Mouse (Mus musculus): ENCODE results near the gene Htr1f. TPM values are rescaled to one million over a fixed set of nuclear protein-coding genes. Genes with fewer than 3 reads are reported as not detected.

The Htr1f gene
- polyA plus RNA-seq, 1 experiment, result 0.36 TPM

DNA sequence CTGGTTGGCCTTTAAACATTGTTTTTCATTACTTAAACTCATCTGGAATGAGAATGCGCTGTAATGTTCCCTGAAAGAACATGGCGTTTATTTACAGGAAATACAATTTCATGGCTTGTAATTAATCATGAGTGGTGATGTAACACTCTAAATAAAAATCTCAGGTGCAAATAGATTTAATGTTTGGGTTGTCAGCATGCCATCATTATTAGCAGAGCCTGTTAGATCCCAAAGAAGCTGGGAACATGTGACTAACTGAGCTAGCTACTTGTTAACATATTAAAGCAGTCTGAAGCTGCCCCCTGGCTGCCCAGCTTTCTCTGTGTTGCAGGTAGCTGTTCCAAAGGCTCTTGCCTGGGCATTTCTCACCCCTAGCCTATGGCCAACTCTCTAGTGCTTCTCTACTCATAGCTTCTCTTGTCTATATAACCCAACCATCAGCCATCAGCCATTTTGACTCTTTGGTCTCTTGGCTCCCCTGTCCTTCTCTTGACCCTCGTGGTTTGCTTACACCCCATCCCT is 227.0 kb downstream of the Htr1f start:
- TF ChIP-seq POLR2A (IDR thresholded peaks at IDR 0.05; ENCODE audit: borderline replicate concordance, insufficient read depth, low read length), result no peak
- no peak for TF ChIP-seq CTCF (IDR thresholded peaks at IDR 0.05; ENCODE audit: borderline replicate concordance, insufficient read depth, low read depth, low read length)
- 96% methylated on average over 3 of the region's 3 CpGs for WGBS
- no peaks in the 10 kb centered on the region for H3K27me3 ChIP-seq (ENCODE audit: control insufficient read depth, insufficient read depth, low read length)
- H3K27ac ChIP-seq (ENCODE audit: insufficient read depth, low read length), result no peak overlapping the region
- no peak for DNase-seq
- H3K4me1 ChIP-seq (ENCODE audit: control insufficient read depth, insufficient read depth, low read length), result no peaks in the 10 kb centered on the region
- no peak overlapping the region for H3K4me3 ChIP-seq (replicated peaks; ENCODE audit: insufficient read depth, low read depth, low read length)

- no peak overlapping the region for H3K27ac ChIP-seq (ENCODE audit: insufficient read depth, low read length)
- 89% methylated on average over 3 of the region's 3 CpGs for WGBS
- no peaks in the 10 kb centered on the region for H3K4me1 ChIP-seq (ENCODE audit: control insufficient read depth, insufficient read depth, low read length)
- no peaks in the 10 kb centered on the region for H3K27me3 ChIP-seq (ENCODE audit: control insufficient read depth, insufficient read depth, low read length)
- no peak overlapping the region for H3K4me3 ChIP-seq (replicated peaks; ENCODE audit: insufficient read depth, low read depth, low read length)
- no peak for TF ChIP-seq POLR2A (IDR thresholded peaks at IDR 0.05; ENCODE audit: borderline replicate concordance, insufficient read depth, low read length)
- no peak for TF ChIP-seq CTCF (IDR thresholded peaks at IDR 0.05; ENCODE audit: borderline replicate concordance, insufficient read depth, low read depth, low read length)
- DNase-seq, result no peak
These were observed 228.3 kb downstream of the Htr1f start for GRCm38 (mm10) chr16:64877314-64877713.

DNA sequence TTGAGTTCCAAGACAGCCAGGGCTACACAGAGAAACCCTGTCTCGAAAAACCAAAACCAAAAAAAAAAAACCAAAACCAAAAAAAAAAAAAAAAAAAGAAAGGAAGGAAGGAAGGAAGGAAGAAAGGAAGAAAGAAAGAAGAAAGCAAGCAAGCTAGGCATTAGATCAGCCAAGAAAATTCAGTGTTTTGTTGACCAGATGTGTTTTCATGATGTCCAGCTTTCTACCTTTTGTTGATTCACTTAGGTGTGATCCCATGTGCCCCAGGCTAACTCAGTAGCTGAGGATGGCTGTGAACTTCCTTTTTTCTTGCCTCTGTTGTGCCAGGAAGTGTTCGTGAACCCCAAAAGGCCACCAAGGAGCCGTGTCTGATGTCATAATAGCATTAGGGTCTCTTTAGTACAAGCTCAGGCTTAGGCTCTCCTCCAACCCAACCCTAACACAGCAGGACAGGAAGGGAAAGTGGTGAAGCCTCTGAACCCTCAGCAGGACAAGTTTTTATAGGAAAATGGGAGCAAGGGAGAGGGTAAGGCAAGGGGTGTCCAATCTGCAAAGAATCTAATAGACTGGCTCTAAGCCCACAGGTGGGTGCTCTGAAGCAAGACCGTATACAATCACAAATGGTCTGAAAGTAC is 228.9 kb downstream of the Htr1f start:
- Histone ChIP-seq H3K27me3 (ENCODE audit: control insufficient read depth, insufficient read depth, low read length) (no peaks in the 10 kb centered on the region), H3K27ac (ENCODE audit: insufficient read depth, low read length) (no peak overlapping the region), H3K4me3 (replicated peaks; ENCODE audit: insufficient read depth, low read depth, low read length) (no peak overlapping the region), H3K4me1 (ENCODE audit: control insufficient read depth, insufficient read depth, low read length) (no peaks in the 10 kb centered on the region)
- WGBS, result 78% methylated on average over 4 of the region's 4 CpGs
- TF ChIP-seq CTCF (IDR thresholded peaks at IDR 0.05; ENCODE audit: borderline replicate concordance, insufficient read depth, low read depth, low read length) (no peak), POLR2A (IDR thresholded peaks at IDR 0.05; ENCODE audit: borderline replicate concordance, insufficient read depth, low read length) (no peak)
- DNase-seq, result no peak

DNA sequence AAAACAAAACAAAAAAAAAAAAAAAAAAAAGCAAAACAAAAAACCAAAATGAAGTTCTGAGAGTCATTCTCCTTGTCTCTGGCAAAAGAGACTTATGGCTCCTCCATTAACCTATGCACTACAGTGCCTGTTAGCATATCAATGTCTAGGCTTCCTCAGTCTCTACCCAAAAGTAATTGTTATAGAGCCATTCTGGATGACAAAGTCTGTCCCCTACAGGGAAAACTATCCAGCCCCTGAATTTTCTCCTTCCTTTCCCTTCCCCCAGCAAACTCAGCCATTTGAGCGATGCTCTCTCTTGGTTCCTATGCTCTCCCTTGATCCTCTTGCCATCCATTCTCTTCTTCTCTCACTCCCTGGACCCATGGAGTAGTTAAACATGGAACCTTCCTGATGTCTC is 229.8 kb downstream of the Htr1f start:
- Histone ChIP-seq H3K4me3 (replicated peaks; ENCODE audit: insufficient read depth, low read depth, low read length) (no peak overlapping the region), H3K4me1 (ENCODE audit: control insufficient read depth, insufficient read depth, low read length) (no peaks in the 10 kb centered on the region), H3K27ac (ENCODE audit: insufficient read depth, low read length) (no peak overlapping the region), H3K27me3 (ENCODE audit: control insufficient read depth, insufficient read depth, low read length) (no peaks in the 10 kb centered on the region)
- 96% methylated on average over 1 of the region's 1 CpGs for WGBS
- TF ChIP-seq POLR2A (IDR thresholded peaks at IDR 0.05; ENCODE audit: borderline replicate concordance, insufficient read depth, low read length), result no peak
- no peak for TF ChIP-seq CTCF (IDR thresholded peaks at IDR 0.05; ENCODE audit: borderline replicate concordance, insufficient read depth, low read depth, low read length)
- no peak for DNase-seq

- H3K4me3 ChIP-seq (replicated peaks; ENCODE audit: insufficient read depth, low read depth, low read length), result no peak overlapping the region
- DNase-seq, result no peak
- H3K27me3 ChIP-seq (ENCODE audit: control insufficient read depth, insufficient read depth, low read length), result no peaks in the 10 kb centered on the region
- no peak for TF ChIP-seq CTCF (IDR thresholded peaks at IDR 0.05; ENCODE audit: borderline replicate concordance, insufficient read depth, low read depth, low read length)
- no peak for TF ChIP-seq POLR2A (IDR thresholded peaks at IDR 0.05; ENCODE audit: borderline replicate concordance, insufficient read depth, low read length)
- no peaks in the 10 kb centered on the region for H3K4me1 ChIP-seq (ENCODE audit: control insufficient read depth, insufficient read depth, low read length)
- 95% methylated on average over 10 of the region's 10 CpGs for WGBS
- H3K27ac ChIP-seq (ENCODE audit: insufficient read depth, low read length), result no peak overlapping the region
These were observed 230.3 kb downstream of the Htr1f start for GRCm38 (mm10) chr16:64875384-64875783.

Data from cerebellum, adult 2 months (tissue).